Mouse (Mus musculus): ENCODE results near the gene Apbb2. TPM values are rescaled to one million over a fixed set of nuclear protein-coding genes. Genes with fewer than 3 reads are reported as not detected.

Apbb2 gene
- polyA plus RNA-seq, 1 experiment from 2014 or later, result 33.6 TPM

DNA sequence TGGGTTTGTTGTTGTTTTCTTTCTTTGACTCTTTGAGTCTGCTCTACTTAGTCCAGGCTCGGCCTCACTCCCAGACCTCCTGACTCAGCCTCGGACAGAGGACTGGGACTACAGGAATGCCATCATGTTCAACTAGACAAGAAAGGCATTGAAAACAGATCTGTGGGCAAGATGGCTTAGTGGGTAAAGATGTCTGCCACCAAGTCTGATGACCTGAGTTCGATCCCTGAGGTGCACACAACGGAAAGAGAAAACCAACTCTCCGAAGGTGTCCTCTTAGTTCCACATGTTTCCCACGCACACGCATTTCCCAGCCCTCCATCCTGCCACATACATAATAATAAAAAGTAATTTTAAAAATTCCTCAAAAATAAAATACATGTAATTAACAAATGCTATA, 106.1 kb downstream of the Apbb2 start:
- Histone ChIP-seq H3K36me3 (no peaks in the 10 kb centered on the region), H3K27me3 (replicated peaks) (no peaks in the 10 kb centered on the region), H3K4me3 (replicated peaks) (no peak overlapping the region), H3K9me3 (no peaks in the 10 kb centered on the region), H3K27ac (no peak overlapping the region), H3K9ac (no peak overlapping the region), H3K4me1 (no peaks in the 10 kb centered on the region), H3K4me2 (no peak overlapping the region)
- 93% methylated on average over 7 of the region's 7 CpGs for WGBS
- no peak for ATAC-seq (ENCODE audit: insufficient read depth, low FRiP score, low read depth)

DNA sequence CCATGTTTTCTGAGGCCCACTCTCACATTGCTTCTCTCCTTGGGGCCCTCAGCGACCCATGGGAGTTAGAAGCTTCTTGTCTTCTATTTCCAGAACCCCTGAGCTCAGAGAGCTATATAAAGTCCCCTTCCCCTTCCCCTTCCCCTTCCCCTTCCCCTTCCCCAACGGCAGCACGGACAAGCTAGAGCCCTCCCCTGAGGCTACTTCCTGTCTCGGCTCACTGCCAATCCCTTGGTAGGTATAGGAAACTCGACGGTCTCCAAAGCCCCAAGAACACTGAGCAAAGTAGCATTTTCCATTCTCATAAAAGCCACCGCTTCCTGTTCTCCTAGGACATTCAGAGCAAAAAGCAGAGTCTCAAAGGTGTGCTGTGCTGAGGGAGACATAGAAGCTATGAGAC, 107.9 kb downstream of the Apbb2 start:
- 70% methylated on average over 7 of the region's 7 CpGs for WGBS
- Histone ChIP-seq H3K9me3 (no peaks in the 10 kb centered on the region), H3K27me3 (replicated peaks) (no peaks in the 10 kb centered on the region), H3K36me3 (no peaks in the 10 kb centered on the region), H3K4me2 (no peak overlapping the region), H3K4me3 (replicated peaks) (no peak overlapping the region), H3K9ac (no peak overlapping the region), H3K4me1 (no peaks in the 10 kb centered on the region), H3K27ac (no peak overlapping the region)
- ATAC-seq (ENCODE audit: insufficient read depth, low FRiP score, low read depth), result no peak

DNA sequence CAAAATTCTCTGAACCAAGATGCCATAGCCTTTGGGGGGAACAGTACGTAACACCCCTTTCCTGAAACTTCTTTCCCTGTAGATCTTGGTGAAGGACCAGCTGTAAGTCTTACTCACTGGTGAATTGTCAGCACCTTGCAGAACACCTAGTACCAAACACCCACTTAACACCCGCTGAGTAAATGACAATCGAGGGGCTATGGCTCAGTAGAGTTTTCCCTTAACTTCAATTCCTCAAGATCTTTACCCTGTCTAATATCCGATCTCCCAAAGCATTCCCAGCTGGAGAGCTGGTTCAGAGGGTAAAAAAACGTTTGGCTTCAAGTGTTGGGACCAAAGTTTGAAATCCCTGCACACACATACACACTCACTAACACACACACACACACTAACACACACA, 109.4 kb downstream of the Apbb2 start:
- WGBS, result 74% methylated on average over 5 of the region's 5 CpGs
- no peak for ATAC-seq (ENCODE audit: insufficient read depth, low FRiP score, low read depth)
- peaks cover 5% of the 10 kb centered on the region for H3K4me1 ChIP-seq
- H3K4me2 ChIP-seq, result no peak overlapping the region
- H3K27me3 ChIP-seq (replicated peaks), result no peaks in the 10 kb centered on the region
- H3K4me3 ChIP-seq (replicated peaks), result no peak overlapping the region
- H3K27ac ChIP-seq, result no peak overlapping the region
- H3K9ac ChIP-seq, result no peak overlapping the region
- no peaks in the 10 kb centered on the region for H3K36me3 ChIP-seq
- no peaks in the 10 kb centered on the region for H3K9me3 ChIP-seq

DNA sequence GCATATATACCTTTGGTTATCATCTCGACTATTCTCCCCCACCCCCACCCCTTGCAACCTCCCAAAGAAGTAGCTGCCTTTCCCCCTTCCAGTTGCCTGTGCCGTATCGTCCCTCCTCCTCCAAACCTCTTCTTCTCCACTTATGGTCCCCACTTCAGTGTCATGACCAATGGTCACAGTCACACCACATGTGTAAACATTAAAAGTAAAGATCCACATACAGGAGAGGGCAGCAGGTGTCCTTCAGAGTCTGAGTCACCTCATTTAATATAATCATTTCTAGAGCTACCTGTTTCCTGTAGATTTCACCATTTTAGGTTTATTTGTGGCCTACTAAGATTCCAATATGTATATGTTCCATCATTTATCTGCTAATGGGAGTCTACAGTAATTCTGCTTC, 113.0 kb downstream of the Apbb2 start:
- Histone ChIP-seq H3K4me2 (no peak overlapping the region), H3K9ac (no peak overlapping the region), H3K9me3 (no peaks in the 10 kb centered on the region), H3K36me3 (no peaks in the 10 kb centered on the region), H3K4me1 (peaks cover 14% of the 10 kb centered on the region), H3K27me3 (replicated peaks) (no peaks in the 10 kb centered on the region), H3K27ac (no peak overlapping the region), H3K4me3 (replicated peaks) (no peak overlapping the region)
- ATAC-seq (ENCODE audit: insufficient read depth, low FRiP score, low read depth), result no peak
- 70% methylated on average over 3 of the region's 3 CpGs for WGBS

DNA sequence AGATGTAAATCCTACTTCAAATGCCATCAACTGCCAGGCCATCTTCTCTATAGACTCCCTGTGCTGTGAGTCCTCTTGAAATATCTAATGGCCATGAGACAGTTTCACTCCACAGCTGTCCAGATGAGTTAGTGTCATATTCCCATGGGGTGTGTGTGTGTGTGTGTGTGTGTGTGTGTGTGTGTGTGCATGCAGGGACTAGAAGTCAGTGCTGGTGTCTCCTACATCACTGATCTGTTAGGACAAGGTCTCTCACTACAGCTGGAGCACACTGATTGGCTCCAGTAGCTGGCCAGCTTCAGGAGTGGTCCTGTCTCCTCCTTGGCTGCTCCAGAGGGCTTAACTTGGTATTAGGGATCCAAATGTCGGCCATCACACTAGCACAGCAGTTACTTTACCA, 113.5 kb downstream of the Apbb2 start:
- Histone ChIP-seq H3K27me3 (replicated peaks) (no peaks in the 10 kb centered on the region), H3K9me3 (no peaks in the 10 kb centered on the region), H3K36me3 (no peaks in the 10 kb centered on the region), H3K27ac (no peak overlapping the region), H3K4me1 (peaks cover 14% of the 10 kb centered on the region), H3K4me2 (no peak overlapping the region), H3K4me3 (replicated peaks) (no peak overlapping the region), H3K9ac (no peak overlapping the region)
- WGBS, result 48% methylated on average over 1 of the region's 1 CpGs
- ATAC-seq (ENCODE audit: insufficient read depth, low FRiP score, low read depth), result no peak

DNA sequence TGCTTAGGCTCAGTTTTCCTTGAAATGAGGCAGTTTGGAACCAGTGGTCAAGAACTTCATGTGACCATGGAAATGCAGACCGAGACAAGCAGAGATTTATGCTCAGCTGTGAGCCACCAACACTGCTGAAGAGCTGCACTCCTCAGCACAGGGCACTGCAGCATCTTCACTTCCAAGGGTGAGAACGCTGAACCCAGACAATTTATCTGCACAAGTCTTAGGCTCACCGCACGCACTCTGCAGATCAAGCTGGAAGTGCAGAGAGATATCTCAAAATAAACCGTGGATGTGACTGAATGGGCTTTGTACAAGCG, 114.2 kb downstream of the Apbb2 start:
- H3K36me3 ChIP-seq, result no peaks in the 10 kb centered on the region
- H3K27ac ChIP-seq, result peak overlapping the region; percentile 35; the same call in 1 of the 2 replicates
- no peak overlapping the region for H3K9ac ChIP-seq

DNA sequence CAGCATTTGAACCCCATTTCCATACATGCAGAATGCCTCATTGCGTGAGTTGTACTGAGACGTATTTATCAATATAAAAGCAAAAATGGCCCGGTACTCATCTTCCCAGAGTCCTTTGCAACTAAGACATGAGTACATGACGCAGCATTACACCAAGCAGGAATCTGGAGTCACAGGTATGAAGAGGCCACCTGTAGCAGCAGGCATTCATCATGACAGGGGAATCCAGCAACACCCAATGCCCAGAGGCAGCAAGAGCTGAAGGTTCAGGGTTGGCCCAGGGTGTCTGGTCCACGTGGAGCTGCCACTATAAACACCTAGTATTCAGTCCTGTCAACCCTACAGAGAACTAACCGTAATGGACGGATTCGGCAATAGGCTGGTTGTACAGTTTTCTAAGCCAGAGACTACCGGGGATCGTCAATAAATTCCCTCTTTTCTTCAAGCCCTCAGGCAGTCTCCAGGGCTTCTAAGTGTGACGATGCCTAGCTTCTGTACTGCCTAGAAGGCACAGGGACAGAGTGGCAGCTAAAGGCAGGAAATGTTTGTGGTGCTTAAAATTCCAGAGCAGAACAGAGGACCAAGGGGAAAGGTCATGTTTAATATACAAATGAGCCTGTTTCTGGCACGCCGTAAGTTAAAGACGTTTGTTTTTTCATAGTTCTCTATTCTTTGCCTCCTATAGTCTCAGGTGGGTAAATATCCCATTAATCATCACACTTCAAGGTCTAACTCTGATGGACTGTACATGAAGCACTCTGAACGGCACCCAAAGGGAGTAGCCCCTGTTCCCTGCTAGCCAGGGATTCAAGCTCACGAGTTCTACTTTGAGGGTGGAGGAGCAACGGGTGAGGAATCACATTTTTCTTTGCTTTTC, 114.8 kb downstream of the Apbb2 start:
- Histone ChIP-seq H3K4me2 (peak overlapping the region; percentile 33), H3K36me3 (no peaks in the 10 kb centered on the region), H3K27me3 (replicated peaks) (no peaks in the 10 kb centered on the region), H3K9ac (no peak overlapping the region), H3K27ac (peak overlapping the region; percentile 50), H3K9me3 (no peaks in the 10 kb centered on the region), H3K4me1 (peaks cover 14% of the 10 kb centered on the region), H3K4me3 (replicated peaks) (no peak overlapping the region)
- 29% methylated on average over 17 of the region's 17 CpGs for WGBS
- ATAC-seq (ENCODE audit: insufficient read depth, low FRiP score, low read depth), result peak; percentile 86

More for the DNA sequence above, 114.2 kb downstream of the Apbb2 start:
- no peaks in the 10 kb centered on the region for H3K9me3 ChIP-seq
- H3K4me1 ChIP-seq, result peaks cover 14% of the 10 kb centered on the region
- no peak for ATAC-seq (ENCODE audit: insufficient read depth, low FRiP score, low read depth)
- no peaks in the 10 kb centered on the region for H3K27me3 ChIP-seq (replicated peaks)
- WGBS, result 29% methylated on average over 6 of the region's 6 CpGs
- peak overlapping the region; percentile 33; the same call in 1 of the 2 replicates for H3K4me2 ChIP-seq
- no peak overlapping the region for H3K4me3 ChIP-seq (replicated peaks)

DNA sequence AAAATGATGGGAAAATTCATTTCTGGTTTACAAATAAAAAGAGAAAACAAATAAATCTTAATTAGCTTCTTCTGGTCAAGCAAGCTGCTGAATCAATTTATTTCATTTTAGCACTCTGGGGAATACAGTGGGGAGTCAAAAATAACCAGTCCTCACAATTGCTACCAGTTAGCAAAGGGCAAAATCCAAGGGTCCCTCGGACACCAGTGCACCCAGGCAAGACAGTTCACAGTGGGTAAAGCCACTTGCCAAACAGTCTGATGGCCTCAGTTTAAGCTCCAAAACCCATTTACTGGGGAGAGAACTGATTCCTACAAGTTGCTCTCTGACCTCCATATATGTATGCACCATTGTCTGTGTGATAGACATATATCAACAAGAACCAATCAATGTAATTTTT, 115.6 kb downstream of the Apbb2 start:
- no peak for ATAC-seq (ENCODE audit: insufficient read depth, low FRiP score, low read depth)
- no peak overlapping the region for H3K4me3 ChIP-seq (replicated peaks)
- H3K9ac ChIP-seq, result no peak overlapping the region
- no peaks in the 10 kb centered on the region for H3K9me3 ChIP-seq
- H3K4me2 ChIP-seq, result no peak overlapping the region
- no peak overlapping the region for H3K27ac ChIP-seq
- no peaks in the 10 kb centered on the region for H3K36me3 ChIP-seq
- WGBS, result 81% methylated on average over 1 of the region's 1 CpGs
- peaks cover 15% of the 10 kb centered on the region for H3K4me1 ChIP-seq
- H3K27me3 ChIP-seq (replicated peaks), result no peaks in the 10 kb centered on the region

DNA sequence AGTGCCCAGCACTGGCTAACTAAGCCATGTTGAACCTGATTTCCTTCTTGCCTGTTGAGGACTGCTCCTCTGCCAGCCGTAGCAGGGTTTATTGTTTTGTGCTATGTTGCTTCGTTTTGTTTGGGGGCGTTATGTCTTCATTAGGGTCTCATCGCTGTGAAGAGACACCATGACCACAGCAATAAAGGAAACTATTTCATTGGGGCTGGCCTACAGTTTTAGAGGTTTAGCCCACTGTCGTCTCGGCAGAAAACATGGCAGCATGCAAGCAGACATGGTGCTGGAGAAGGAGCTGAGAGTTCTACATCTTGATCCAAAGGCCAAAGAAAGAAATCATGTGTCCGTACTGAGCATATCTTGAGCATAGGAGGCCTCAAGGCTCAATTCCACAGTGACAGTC, 119.0 kb downstream of the Apbb2 start:
- no peak overlapping the region for H3K9ac ChIP-seq
- no peak overlapping the region for H3K4me2 ChIP-seq
- H3K27me3 ChIP-seq (replicated peaks), result no peaks in the 10 kb centered on the region
- H3K27ac ChIP-seq, result no peak overlapping the region
- no peaks in the 10 kb centered on the region for H3K9me3 ChIP-seq
- WGBS, result 94% methylated on average over 7 of the region's 7 CpGs
- no peak for ATAC-seq (ENCODE audit: insufficient read depth, low FRiP score, low read depth)
- H3K4me1 ChIP-seq, result peaks cover 20% of the 10 kb centered on the region
- H3K36me3 ChIP-seq, result no peaks in the 10 kb centered on the region
- H3K4me3 ChIP-seq (replicated peaks), result no peak overlapping the region

DNA sequence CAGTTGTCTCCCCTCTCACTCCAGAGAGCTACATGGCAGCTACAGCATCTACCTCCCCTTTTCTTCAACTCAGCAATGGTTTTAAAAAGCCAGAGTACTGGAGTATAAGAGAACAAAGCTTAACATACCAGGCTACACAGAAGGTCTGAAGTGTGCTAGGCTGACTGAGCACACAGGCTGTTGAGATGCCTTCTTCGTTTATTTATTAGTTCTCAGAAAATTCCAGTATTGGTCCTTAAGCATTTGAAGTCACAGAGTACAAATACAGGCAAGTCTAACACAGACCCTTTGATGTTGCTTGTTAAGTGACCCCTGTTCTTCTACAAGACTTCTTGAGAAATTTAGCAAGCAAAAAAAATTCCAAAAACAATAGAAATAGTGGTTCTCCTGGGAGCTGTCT, 120.4 kb downstream of the Apbb2 start:
- no peaks in the 10 kb centered on the region for H3K9me3 ChIP-seq
- 59% methylated on average over 1 of the region's 1 CpGs for WGBS
- no peaks in the 10 kb centered on the region for H3K27me3 ChIP-seq (replicated peaks)
- H3K36me3 ChIP-seq, result no peaks in the 10 kb centered on the region
- no peak overlapping the region for H3K9ac ChIP-seq
- no peak overlapping the region for H3K4me2 ChIP-seq
- no peak for ATAC-seq (ENCODE audit: insufficient read depth, low FRiP score, low read depth)
- peaks cover 6% of the 10 kb centered on the region for H3K4me1 ChIP-seq
- no peak overlapping the region for H3K4me3 ChIP-seq (replicated peaks)
- no peak overlapping the region for H3K27ac ChIP-seq

DNA sequence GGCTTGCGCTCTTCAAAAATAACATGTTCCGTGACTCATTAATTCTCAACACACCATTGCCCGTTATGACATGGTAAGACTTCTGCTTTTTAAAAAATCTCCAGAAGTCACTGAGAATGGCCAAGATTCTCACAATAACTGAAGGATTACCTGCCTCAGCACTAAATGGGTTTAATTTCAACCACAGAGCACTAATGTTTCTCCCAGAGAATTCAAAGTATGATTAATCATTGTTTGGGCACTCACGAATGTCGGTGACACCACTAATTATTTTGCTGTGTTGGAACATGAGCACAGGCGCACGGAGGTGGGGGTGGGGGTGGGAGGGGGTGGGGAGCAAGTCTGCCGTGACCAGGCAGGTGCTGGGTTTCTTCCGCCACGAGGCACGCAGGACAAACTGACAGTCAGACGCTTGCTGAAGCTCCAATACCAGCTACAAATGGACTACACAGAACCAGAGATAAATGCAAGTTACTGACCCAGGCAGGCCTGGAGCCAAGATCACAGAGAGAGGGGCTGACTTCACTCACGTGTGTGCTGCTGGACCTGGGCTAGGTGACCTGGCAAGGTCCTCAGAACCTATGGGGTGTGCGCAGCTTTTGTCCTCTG, 121.0 kb downstream of the Apbb2 start:
- WGBS, result 35% methylated on average over 14 of the region's 14 CpGs
- Histone ChIP-seq H3K4me1 (peaks cover 6% of the 10 kb centered on the region), H3K27ac (no peak overlapping the region), H3K36me3 (no peaks in the 10 kb centered on the region), H3K4me2 (no peak overlapping the region), H3K9ac (no peak overlapping the region), H3K4me3 (replicated peaks) (no peak overlapping the region), H3K9me3 (no peaks in the 10 kb centered on the region), H3K27me3 (replicated peaks) (no peaks in the 10 kb centered on the region)
- ATAC-seq (ENCODE audit: insufficient read depth, low FRiP score, low read depth), result no peak

DNA sequence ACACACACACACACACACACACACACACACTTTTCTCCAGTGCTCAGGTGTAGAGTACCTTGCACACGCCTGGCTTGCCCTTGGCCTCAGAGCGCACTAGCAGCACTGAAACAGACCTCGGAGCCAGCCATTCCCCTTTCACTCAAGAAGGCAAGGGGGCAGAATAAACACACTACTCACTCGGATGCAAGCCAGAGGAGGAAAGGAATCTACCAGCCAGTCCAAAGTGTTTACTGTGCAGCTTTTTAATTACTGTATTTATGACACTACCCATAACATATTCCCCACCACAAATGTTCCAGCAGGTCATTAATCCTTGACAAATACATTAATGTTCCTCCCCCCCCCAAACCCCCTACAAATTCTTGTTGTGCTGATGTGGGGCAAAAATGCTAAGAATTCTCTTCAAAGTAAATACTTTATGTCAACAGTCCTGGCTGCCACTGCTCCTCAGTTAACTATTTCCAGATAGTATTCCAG, 121.7 kb downstream of the Apbb2 start:
- Histone ChIP-seq H3K27ac (no peak overlapping the region), H3K4me1 (peaks cover 6% of the 10 kb centered on the region), H3K9ac (no peak overlapping the region), H3K9me3 (no peaks in the 10 kb centered on the region), H3K4me2 (no peak overlapping the region), H3K27me3 (replicated peaks) (no peaks in the 10 kb centered on the region), H3K36me3 (no peaks in the 10 kb centered on the region), H3K4me3 (replicated peaks) (no peak overlapping the region)
- WGBS, result 34% methylated on average over 4 of the region's 4 CpGs
- peak; percentile 50; the same call in 1 of the 2 replicates for ATAC-seq (ENCODE audit: insufficient read depth, low FRiP score, low read depth)

Data from stomach, embryonic 15.5 days (tissue).